Mouse (Mus musculus) CH12.LX (cell line): ENCODE measurements around the gene Atrnl1. TPM values are rescaled to one million over a fixed set of nuclear protein-coding genes. Genes with fewer than 3 reads are reported as not detected.

Experiments used
- DNase-seq: peaks from one replicate; pipeline ENCODE4 v3.0.0-alpha.2; 2013; ENCODE audit errors: extremely low read depth
- H3K27ac ChIP-seq: 2 replicates; pipeline ENCODE4 v1.5.1; 2012; ENCODE audit warnings: low read depth, mild to moderate bottlenecking, control low read depth, moderate library complexity; ENCODE audit not compliant: insufficient read depth
- H3K27me3 ChIP-seq: replicated peaks from 2 replicates; pipeline ENCODE3; 2012; ENCODE audit warnings: inconsistent platforms
- H3K36me3 ChIP-seq, 2 experiments: replicated peaks in 1 of 2; 2 replicates each; pipeline versions ENCODE3 to v1.6.1; 2012; ENCODE audit warnings: inconsistent platforms in 1 of 2, low read length in 1 of 2, mild to moderate bottlenecking in 1 of 2, mixed read lengths in 1 of 2, moderate library complexity in 1 of 2; ENCODE audit not compliant: control insufficient read depth in 1 of 2, insufficient read depth in 1 of 2
- H3K4me1 ChIP-seq, 2 experiments: 2 replicates each; pipeline ENCODE4 v1.6.1; 2012; ENCODE audit warnings: inconsistent platforms in 1 of 2, moderate library complexity in 1 of 2; ENCODE audit not compliant: insufficient read depth in 2 of 2, control insufficient read depth in 1 of 2
- H3K4me2 ChIP-seq: 2 replicates; pipeline ENCODE4 v1.6.1; 2012; ENCODE audit warnings: low read depth, mild to moderate bottlenecking, control low read depth; ENCODE audit not compliant: poor library complexity, insufficient read depth, severe bottlenecking
- H3K4me3 ChIP-seq, 3 experiments: fragments of 150-350 bp in 1 of 3; sonication (generic) in 1 of 3; replicated peaks in 1 of 3; 2 replicates each; pipeline versions ENCODE3 to v1.5.1; 2011 to 2012; ENCODE audit warnings: low read depth in 2 of 3, low read length in 2 of 3, mild to moderate bottlenecking in 2 of 3, moderate library complexity in 2 of 3, control low read depth in 1 of 3, improper control_type of control experiment in 1 of 3, inconsistent platforms in 1 of 3, mixed read lengths in 1 of 3; ENCODE audit not compliant: poor library complexity in 1 of 3
- H3K79me2 ChIP-seq: replicated peaks from 2 replicates; pipeline ENCODE4 v1.6.1; 2012; ENCODE audit warnings: mild to moderate bottlenecking, moderate library complexity; ENCODE audit not compliant: control insufficient read depth, poor library complexity, insufficient read depth, severe bottlenecking; ENCODE audit errors: extremely low read depth
- H3K9ac ChIP-seq: 2 replicates; pipeline ENCODE4 v1.6.1; 2012; ENCODE audit warnings: low read depth, mild to moderate bottlenecking, control low read depth, moderate library complexity; ENCODE audit not compliant: insufficient read depth
- H3K9me3 ChIP-seq: replicated peaks from 2 replicates; pipeline ENCODE3; 2012; ENCODE audit warnings: low read length, inconsistent platforms, mixed read lengths
- BHLHE40 ChIP-seq: IDR thresholded peaks from 2 replicates; pipeline ENCODE4 v1.6.1; 2011; ENCODE audit warnings: mild to moderate bottlenecking, low read depth, low read length, improper control_type of control experiment
- CTCF ChIP-seq, 2 experiments: IDR thresholded peaks in 1 of 2; conservative IDR thresholded peaks in 1 of 2; 2 replicates each; pipeline ENCODE4 v1.5.1; 2011 to 2012; ENCODE audit warnings: low read depth in 2 of 2, low read length in 2 of 2, improper control_type of control experiment in 1 of 2, inconsistent platforms in 1 of 2, mild to moderate bottlenecking in 1 of 2, moderate library complexity in 1 of 2
- E2F4 ChIP-seq: IDR thresholded peaks from 2 replicates; pipeline ENCODE4 v1.6.1; 2011; ENCODE audit warnings: low read depth, low read length, improper control_type of control experiment; ENCODE audit not compliant: insufficient replicate concordance
- ELF1 ChIP-seq: IDR thresholded peaks from 2 replicates; pipeline ENCODE4 v1.6.1; 2014; ENCODE audit warnings: low read depth, mild to moderate bottlenecking, inconsistent platforms, low read length, improper control_type of control experiment
- EP300 ChIP-seq: IDR thresholded peaks from 2 replicates; pipeline ENCODE4 v1.6.1; 2011; ENCODE audit warnings: low read length, improper control_type of control experiment
- GABPA ChIP-seq: IDR thresholded peaks from 2 replicates; pipeline ENCODE4 v1.6.1; 2012; ENCODE audit warnings: low read depth, low read length, improper control_type of control experiment, inconsistent platforms; ENCODE audit not compliant: insufficient replicate concordance
- HCFC1 ChIP-seq: IDR thresholded peaks from 2 replicates; pipeline ENCODE4 v1.6.1; 2012; ENCODE audit warnings: low read depth, mild to moderate bottlenecking, inconsistent platforms, low read length, improper control_type of control experiment
- JUN ChIP-seq: IDR thresholded peaks from 2 replicates; pipeline ENCODE4 v1.6.1; 2011; ENCODE audit warnings: low read depth, mild to moderate bottlenecking, low read length, improper control_type of control experiment, moderate library complexity; ENCODE audit not compliant: insufficient read depth
- JUND ChIP-seq: conservative IDR thresholded peaks from 2 replicates; pipeline ENCODE4 v1.6.1; 2011; ENCODE audit warnings: low read depth, low read length, improper control_type of control experiment
- MAFK ChIP-seq: IDR thresholded peaks from 2 replicates; pipeline ENCODE4 v1.6.1; 2011; ENCODE audit warnings: low read length, improper control_type of control experiment; ENCODE audit not compliant: insufficient replicate concordance
- MAX ChIP-seq: IDR thresholded peaks from 2 replicates; pipeline ENCODE4 v1.6.1; 2011; ENCODE audit warnings: low read length, improper control_type of control experiment
- MEF2A ChIP-seq: IDR thresholded peaks from 2 replicates; pipeline ENCODE4 v1.6.1; 2014; ENCODE audit warnings: low read depth, mild to moderate bottlenecking, inconsistent platforms, low read length, improper control_type of control experiment, borderline replicate concordance
- MXI1 ChIP-seq: IDR thresholded peaks from 2 replicates; pipeline ENCODE4 v1.6.1; 2011; ENCODE audit warnings: mild to moderate bottlenecking, low read depth, low read length, improper control_type of control experiment
- MYC ChIP-seq: IDR thresholded peaks from 2 replicates; pipeline ENCODE4 v1.6.1; 2011; ENCODE audit warnings: low read depth, mild to moderate bottlenecking, improper control_type of control experiment, low read length
- NELFE ChIP-seq: IDR thresholded peaks from 2 replicates; pipeline ENCODE4 v1.6.1; 2011; ENCODE audit warnings: low read depth, low read length, improper control_type of control experiment
- PAX5 ChIP-seq: IDR thresholded peaks from 2 replicates; pipeline ENCODE4 v1.6.1; 2012; ENCODE audit warnings: low read length, inconsistent platforms, mixed read lengths
- POLR2A ChIP-seq: IDR thresholded peaks from 2 replicates; pipeline ENCODE4 v1.6.1; 2011; ENCODE audit warnings: low read depth, mild to moderate bottlenecking, improper control_type of control experiment, low read length
- POLR2AphosphoS2 ChIP-seq: IDR thresholded peaks from 2 replicates; pipeline ENCODE4 v1.6.1; 2011; ENCODE audit warnings: low read depth, low read length, improper control_type of control experiment
- RAD21 ChIP-seq: IDR thresholded peaks from 2 replicates; pipeline ENCODE4 v1.6.1; 2011; ENCODE audit warnings: low read depth, mild to moderate bottlenecking, low read length, improper control_type of control experiment, moderate library complexity
- SMC3 ChIP-seq: IDR thresholded peaks from 2 replicates; pipeline ENCODE4 v1.6.1; 2011; ENCODE audit warnings: low read depth, low read length, improper control_type of control experiment
- TBP ChIP-seq: conservative IDR thresholded peaks from 2 replicates; pipeline ENCODE4 v1.6.1; 2011; ENCODE audit warnings: low read depth, low read length, improper control_type of control experiment
- TCF12 ChIP-seq: IDR thresholded peaks from 2 replicates; pipeline ENCODE4 v1.6.1; 2014; ENCODE audit warnings: low read depth, mild to moderate bottlenecking, inconsistent platforms, low read length, improper control_type of control experiment
- UBTF ChIP-seq: IDR thresholded peaks from 2 replicates; pipeline ENCODE4 v1.6.1; 2012; ENCODE audit warnings: low read depth, mild to moderate bottlenecking, inconsistent platforms, low read length, improper control_type of control experiment, moderate library complexity
- USF1 ChIP-seq: IDR thresholded peaks from 2 replicates; pipeline ENCODE4 v1.6.1; 2014; ENCODE audit warnings: low read depth, mild to moderate bottlenecking, inconsistent platforms, low read length, improper control_type of control experiment
- ZKSCAN1 ChIP-seq: IDR thresholded peaks from 2 replicates; pipeline ENCODE4 v1.6.1; 2012; ENCODE audit warnings: low read depth, inconsistent platforms, low read length, improper control_type of control experiment, borderline replicate concordance
- dilution Hi-C: fragments of 300-500 bp; cut with MboI; formaldehyde crosslinking; loops from 2 replicates; pipeline ENCODE4 v1.14.3; 2020; ENCODE audit warnings: low sequenced_read_pairs; ENCODE audit not compliant: extremely low pct_unique_long_range_greater_than_20kb, extremely low pct_ligation_motif_present
- in situ Hi-C: fragments of 300-500 bp; cut with MboI; formaldehyde crosslinking; loops from 3 replicates; pipeline ENCODE4 v1.14.3; 2019; ENCODE audit warnings: low sequenced_read_pairs, low pct_ligation_motif_present, low pct_unique_long_range_greater_than_20kb, mixed read lengths
- polyA plus RNA-seq: library from polyadenylated mRNA; unstranded; fragments of >175 nt; gene quantifications from 2 replicates; pipeline ENCODE4 v1.2.1, GENCODE M21; 2012; ENCODE audit warnings: low read depth; ENCODE audit not compliant: insufficient read length
- total RNA-seq, 2 experiments: library from RNA; depleted of rRNA; stranded (reverse); fragments of 300-350 nt in 1 of 2; fragments of >200 nt in 1 of 2; gene quantifications; 2 replicates each; pipeline ENCODE4 v1.2.3; 2012 to 2014

The Atrnl1 gene
- total and polyA plus RNA-seq, 3 experiments = 1.9 TPM

DNA sequence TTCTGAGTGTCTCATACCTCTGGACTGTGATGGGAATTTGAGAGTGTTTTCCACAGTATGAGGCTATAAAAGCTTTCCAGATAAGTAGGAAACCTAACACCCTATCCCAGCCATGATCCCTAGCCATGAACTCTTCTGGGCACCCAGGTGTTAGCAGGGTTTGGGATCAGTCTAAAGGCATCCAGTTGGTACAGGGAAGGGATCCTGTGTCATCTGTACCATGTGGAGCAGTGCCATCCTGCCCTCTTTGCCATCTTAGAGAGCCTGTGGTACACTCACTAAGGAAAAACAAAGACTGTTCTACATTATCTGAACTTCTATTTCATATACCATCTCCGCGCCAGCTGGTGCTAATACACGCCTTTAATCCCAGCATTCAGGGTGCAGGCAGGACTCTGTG, 499.7 kb downstream of the Atrnl1 start:
- dilution Hi-C loops (no loop called here), in situ Hi-C loops (no loop called here)
- H3K4me2 ChIP-seq = no peak overlapping the region
- H3K79me2 ChIP-seq = no peaks in the 10 kb centered on the region
- H3K4me3 ChIP-seq = no peak overlapping the region
- H3K9ac ChIP-seq = no peak overlapping the region
- H3K27ac ChIP-seq = no peak overlapping the region
- H3K27me3 ChIP-seq = no peaks in the 10 kb centered on the region
- no peak for DNase-seq
- no peaks in the 10 kb centered on the region for H3K36me3 ChIP-seq
- TF ChIP-seq MEF2A (no peak), PAX5 (no peak)
- H3K9me3 ChIP-seq = no peaks in the 10 kb centered on the region
- H3K4me1 ChIP-seq = peaks cover 5 to 13% of the 10 kb centered on the region in 2 experiments; a peak in 3 of 4 replicates

DNA sequence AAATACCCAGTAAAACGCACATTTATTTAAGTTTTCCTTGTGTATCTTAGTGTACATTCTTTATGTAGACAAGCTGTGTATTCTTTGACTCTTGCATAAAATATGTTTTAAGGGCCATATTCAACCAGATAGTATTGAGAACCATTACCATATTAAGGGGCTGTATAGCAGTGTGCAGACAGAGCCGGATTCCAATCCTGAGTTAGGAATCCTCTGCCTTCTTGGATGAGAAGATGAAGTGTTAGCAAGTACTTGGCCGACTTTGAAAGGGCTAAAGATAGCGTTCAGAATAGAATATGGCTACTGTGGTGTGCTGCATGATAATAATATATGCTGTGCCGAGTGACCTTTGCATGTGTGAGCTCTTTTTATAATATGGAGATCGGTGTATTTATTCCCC, 500.5 kb downstream of the Atrnl1 start:
- in situ Hi-C loops (no loop called here), dilution Hi-C loops (no loop called here)
- H3K9me3 ChIP-seq = no peaks in the 10 kb centered on the region
- H3K79me2 ChIP-seq = no peaks in the 10 kb centered on the region
- TF ChIP-seq MAX = no peak
- TF ChIP-seq HCFC1 = no peak
- TF ChIP-seq NELFE = no peak
- TF ChIP-seq TBP = no peak
- no peak for TF ChIP-seq ELF1
- TF ChIP-seq EP300 = no peak
- TF ChIP-seq POLR2A = no peak
- TF ChIP-seq USF1 = no peak
- no peak for TF ChIP-seq ZKSCAN1
- no peak for TF ChIP-seq CTCF (conservative IDR thresholded peaks at IDR 0.05 in 1 of 2, IDR thresholded peaks at IDR 0.05 in 1 of 2; ENCODE audit: low read depth in 2 of 2, low read length in 2 of 2)
- TF ChIP-seq POLR2AphosphoS2 = no peak
- H3K27ac ChIP-seq = no peak overlapping the region
- no peaks in the 10 kb centered on the region for H3K27me3 ChIP-seq
- H3K9ac ChIP-seq = no peak overlapping the region
- no peaks in the 10 kb centered on the region for H3K36me3 ChIP-seq
- no peak overlapping the region for H3K4me2 ChIP-seq
- H3K4me1 ChIP-seq = peaks cover 5 to 15% of the 10 kb centered on the region in 2 experiments; a peak in 3 of 4 replicates
- no peak overlapping the region for H3K4me3 ChIP-seq
- DNase-seq = no peak

DNA sequence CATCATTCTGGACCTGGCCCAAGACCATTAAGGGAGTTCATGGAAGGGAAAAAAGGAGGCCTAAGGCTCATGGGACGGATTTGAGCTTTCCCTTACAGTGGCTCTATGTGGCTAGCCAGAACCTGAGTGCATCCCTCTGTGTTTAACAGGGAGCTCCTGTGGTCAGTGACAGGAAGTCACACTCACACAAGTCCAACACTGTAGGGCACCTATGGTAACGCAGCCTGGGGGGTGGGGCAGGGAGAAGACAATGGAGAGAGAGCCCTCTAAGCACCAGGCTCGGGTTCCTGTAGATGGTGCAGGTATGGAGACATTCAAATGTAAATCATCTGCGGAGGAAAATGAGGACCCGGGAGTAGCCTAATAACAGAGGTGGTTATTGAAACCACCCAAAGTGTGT, 501.3 kb downstream of the Atrnl1 start:
- Histone ChIP-seq H3K9ac (no peak overlapping the region), H3K79me2 (no peaks in the 10 kb centered on the region)
- no peak for TF ChIP-seq TBP
- TF ChIP-seq USF1 = no peak
- no peak for TF ChIP-seq MEF2A
- no peak for TF ChIP-seq MXI1
- TF ChIP-seq BHLHE40 = no peak
- TF ChIP-seq CTCF (conservative IDR thresholded peaks at IDR 0.05 in 1 of 2, IDR thresholded peaks at IDR 0.05 in 1 of 2; ENCODE audit: low read depth in 2 of 2, low read length in 2 of 2) = no peak
- no peak for TF ChIP-seq MAFK
- no peak for TF ChIP-seq JUN
- no peak for TF ChIP-seq RAD21
- no peak for TF ChIP-seq TCF12
- TF ChIP-seq GABPA = no peak
- no peak for TF ChIP-seq MYC
- TF ChIP-seq HCFC1 = no peak
- TF ChIP-seq JUND = no peak
- TF ChIP-seq PAX5 = no peak
- TF ChIP-seq ZKSCAN1 = no peak
- TF ChIP-seq E2F4 = no peak
- no peak for TF ChIP-seq SMC3
- TF ChIP-seq UBTF = no peak
- TF ChIP-seq, all 38 proteins: peak for 0
- H3K4me2 ChIP-seq = no peak overlapping the region
- H3K27me3 ChIP-seq = no peaks in the 10 kb centered on the region
- H3K9me3 ChIP-seq = no peaks in the 10 kb centered on the region
- no peak for DNase-seq
- no peak overlapping the region for H3K27ac ChIP-seq
- no peaks in the 10 kb centered on the region for H3K36me3 ChIP-seq
- dilution Hi-C loops (no loop called here), in situ Hi-C loops (no loop called here)
- peaks cover 5 to 20% of the 10 kb centered on the region in 2 experiments; a peak in 3 of 4 replicates for H3K4me1 ChIP-seq
- no peak overlapping the region for H3K4me3 ChIP-seq
